Mouse (Mus musculus) heart, adult 2 months (tissue): ENCODE measurements around the gene Cd27. TPM values are rescaled to one million over a fixed set of nuclear protein-coding genes. Genes with fewer than 3 reads are reported as not detected.

ENCODE experiments used
- DNase-seq, 2 experiments: peaks; one replicate each; pipeline ENCODE4 v3.0.0; 2021
- H3K27ac ChIP-seq: fragments of 200-600 bp; 2 replicates; pipeline ENCODE4 v1.8.1; 2022
- H3K27me3 ChIP-seq: fragments of 200-500 bp; 2 replicates; pipeline ENCODE4 v1.6.1; 2012; ENCODE audit warnings: mild to moderate bottlenecking, low read length, inconsistent platforms, mixed read lengths; ENCODE audit not compliant: control insufficient read depth, insufficient read depth
- H3K36me3 ChIP-seq: fragments of 200-500 bp; 2 replicates; pipeline ENCODE4 v1.6.1; 2012; ENCODE audit warnings: low read length, inconsistent platforms; ENCODE audit not compliant: control insufficient read depth, insufficient read depth
- H3K4me1 ChIP-seq: fragments of 200-500 bp; 2 replicates; pipeline ENCODE4 v1.6.1; 2011; ENCODE audit warnings: low read length; ENCODE audit not compliant: control insufficient read depth, insufficient read depth
- H3K4me3 ChIP-seq: fragments of 200-600 bp; 2 replicates; pipeline ENCODE4 v1.8.1; 2022
- H3K79me2 ChIP-seq: fragments of 200-500 bp; replicated peaks from 2 replicates; pipeline ENCODE4 v1.6.1; 2012; ENCODE audit warnings: mild to moderate bottlenecking, inconsistent platforms, low read length, moderate library complexity, mixed read lengths; ENCODE audit not compliant: control insufficient read depth, insufficient read depth
- H3K9ac ChIP-seq: fragments of 200-500 bp; 2 replicates; pipeline ENCODE4 v1.6.1; 2012; ENCODE audit warnings: low read depth, mild to moderate bottlenecking, control low read depth, inconsistent platforms, low read length, mixed read lengths
- CTCF ChIP-seq: fragments of 200-600 bp; IDR thresholded peaks from 2 replicates; pipeline ENCODE4 v1.8.1; 2022; ENCODE audit warnings: antibody characterized with exemption, mild to moderate bottlenecking, moderate library complexity
- EP300 ChIP-seq: fragments of 200-500 bp; IDR thresholded peaks from 2 replicates; pipeline ENCODE4 v1.6.1; 2011; ENCODE audit warnings: low read depth, low read length, control low read depth; ENCODE audit not compliant: insufficient read depth
- POLR2A ChIP-seq: fragments of 200-500 bp; IDR thresholded peaks from 2 replicates; pipeline ENCODE4 v1.6.1; 2011; ENCODE audit warnings: mild to moderate bottlenecking, low read depth, low read length, control low read depth; ENCODE audit not compliant: insufficient read depth
- WGBS: fragments of 180-500 bp; shearing (Covaris S2); methylation state at CpG from one replicate; pipeline ENCODE4 v1.1.7; 2018; 5-methylcytosine and 5-hydroxymethylcytosine counted together
- intact Hi-C: fragments of 180-260 bp; cut with DNase I; formaldehyde crosslinking; loops from one replicate; pipeline ENCODE4 v1.15.1; 2025
- polyA plus RNA-seq: library from polyadenylated mRNA; depleted of rRNA; stranded (reverse); fragments of >200 nt; gene quantifications from 2 replicates; pipeline ENCODE4 v1.2.3, GENCODE M21; 2012
- total RNA-seq, 2 experiments: library from RNA; stranded (reverse); gene quantifications; 2 replicates each; pipeline ENCODE4 v1.2.3; 2021

Gene Cd27
- total and polyA plus RNA-seq, 3 experiments = 0.41 to 2.2 (median 0.42) TPM

DNA sequence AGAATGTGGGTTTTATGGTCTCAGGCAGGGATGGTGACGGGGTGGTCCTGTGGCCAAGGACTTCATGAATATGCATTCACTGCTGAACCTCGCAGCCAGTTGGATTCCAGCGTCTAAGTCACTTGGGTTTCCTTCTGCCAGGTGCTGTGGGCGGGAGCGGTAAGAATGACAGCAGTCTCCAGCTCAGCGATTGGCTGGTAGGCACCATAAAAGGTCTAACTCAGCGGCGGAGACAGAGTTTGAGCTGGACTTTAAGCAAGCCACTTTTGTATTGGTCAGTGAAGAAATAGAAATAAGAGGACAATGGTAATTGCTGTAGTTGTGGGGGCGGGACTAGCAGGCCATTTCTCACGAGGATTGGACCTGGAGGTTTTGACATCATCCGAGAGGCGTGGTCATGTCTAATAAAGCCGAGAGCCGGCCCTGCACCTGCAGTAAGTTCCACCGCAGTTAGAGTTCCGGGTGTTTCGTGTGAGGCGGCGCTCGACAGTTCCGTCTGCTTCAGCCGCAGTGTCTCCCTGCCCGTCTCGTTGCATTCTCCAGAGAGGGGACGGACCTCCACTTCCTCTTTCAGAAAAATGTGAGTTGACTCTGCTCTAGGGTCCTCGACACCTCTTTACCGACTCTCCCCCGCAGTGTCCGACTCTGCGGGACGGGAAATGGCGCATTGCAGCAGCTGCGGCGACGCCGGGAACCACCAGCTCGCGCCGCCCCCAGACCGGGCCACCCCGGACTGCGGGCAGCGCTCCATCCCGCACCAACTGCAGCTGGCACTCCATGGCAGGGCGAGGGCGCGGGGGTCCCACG, 21.5 kb downstream of the Cd27 start, which contains the start of gene Vamp1:
TSS of gene Vamp1 (plus strand) at position 404 of the 807 bp plus-strand sequence.
- H3K36me3 ChIP-seq = no peaks in the 10 kb centered on the region
- peak within 1 kb of the TSS; percentile 76 for H3K27ac ChIP-seq
- no peaks in the 10 kb centered on the region for H3K79me2 ChIP-seq
- WGBS = under 1% methylated on average over 48 of the region's 48 CpGs
- H3K9ac ChIP-seq = peak within 1 kb of the TSS; percentile 82
- intact Hi-C loops = loop anchor here (2.0 to 10.0 kb wide), 3 partner anchors 23 to 147 kb away; partner anchors contain the start of gene Gapdh
- no peak; the same call in 1 of the 2 replicates for TF ChIP-seq CTCF
- peak; percentile 99 for TF ChIP-seq POLR2A
- peak; percentile 84 for TF ChIP-seq EP300
- DNase-seq = peak; percentile 90 to 95
- no peaks in the 10 kb centered on the region for H3K27me3 ChIP-seq
- H3K4me3 ChIP-seq = peak within 1 kb of the TSS; percentile 64
- peaks cover 2% of the 10 kb centered on the region; the same call in 1 of the 2 replicates for H3K4me1 ChIP-seq

DNA sequence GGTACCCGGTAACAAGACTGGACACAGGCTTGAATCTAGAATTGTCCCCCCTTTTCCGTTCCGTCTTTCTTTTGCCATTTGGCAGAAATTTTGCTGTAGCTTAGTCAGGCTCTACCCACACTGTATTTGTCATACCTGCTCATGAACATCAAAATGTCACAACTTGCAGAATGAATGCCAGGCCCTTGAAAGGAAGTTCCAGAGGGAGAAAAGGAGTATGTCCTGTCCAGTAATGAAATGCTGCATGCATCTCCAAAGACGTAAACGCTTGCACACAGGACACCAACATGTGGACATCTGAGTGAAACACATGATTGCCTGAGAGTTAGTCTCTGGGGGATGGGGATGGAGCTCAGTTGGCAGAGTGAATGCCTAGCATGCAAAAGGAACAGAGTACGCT, 23.1 kb downstream of the Cd27 start:
- no peaks in the 10 kb centered on the region for H3K27me3 ChIP-seq
- H3K36me3 ChIP-seq = no peaks in the 10 kb centered on the region
- no peak overlapping the region for H3K9ac ChIP-seq
- no peak for DNase-seq
- no peak overlapping the region for H3K27ac ChIP-seq
- TF ChIP-seq POLR2A (no peak), EP300 (no peak), CTCF (no peak)
- WGBS = 69% methylated on average over 6 of the region's 6 CpGs
- H3K79me2 ChIP-seq = no peaks in the 10 kb centered on the region
- intact Hi-C loops = loop anchor here (2.0 to 10.0 kb wide), 2 partner anchors 21 to 49 kb away; partner anchors contain the start of gene Gapdh
- no peak overlapping the region for H3K4me3 ChIP-seq
- H3K4me1 ChIP-seq = peaks cover 2% of the 10 kb centered on the region; the same call in 1 of the 2 replicates

DNA sequence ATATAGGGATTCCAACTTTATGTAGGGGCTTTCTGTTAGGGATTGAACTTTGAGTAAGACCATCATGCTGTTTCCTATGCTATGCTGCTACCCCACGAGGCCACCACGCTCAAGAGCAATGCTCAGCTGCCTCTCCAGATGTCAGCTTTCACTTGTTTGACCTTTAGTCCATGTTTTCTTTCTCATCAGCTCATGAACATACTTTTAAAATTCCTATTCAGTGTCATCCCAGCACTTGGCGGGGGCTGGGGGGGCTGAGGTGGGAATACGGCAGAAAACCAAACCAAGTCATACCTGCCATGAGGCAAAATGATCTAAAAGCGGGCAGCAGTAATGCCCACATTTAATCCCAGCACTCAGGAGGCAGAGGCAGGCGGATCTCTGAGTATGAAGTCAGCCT, 23.7 kb downstream of the Cd27 start:
- intact Hi-C loops = loop anchor here (10.0 kb wide), 1 partner anchor 48 kb away; the partner anchor contains the start of gene Gapdh

GRCm38 (mm10) chr6:125212621-125213020, 24.2 kb downstream of the Cd27 start:
- Histone ChIP-seq H3K4me3 (no peak overlapping the region), H3K36me3 (no peaks in the 10 kb centered on the region), H3K27ac (no peak overlapping the region), H3K27me3 (no peaks in the 10 kb centered on the region), H3K9ac (no peak overlapping the region), H3K79me2 (no peaks in the 10 kb centered on the region), H3K4me1 (peaks cover 2% of the 10 kb centered on the region; the same call in 1 of the 2 replicates)
- no peak for DNase-seq
- intact Hi-C loops = loop anchor here (10.0 kb wide), 1 partner anchor 48 kb away; the partner anchor contains the start of gene Gapdh
- WGBS = 13% methylated on average over 2 of the region's 2 CpGs
- TF ChIP-seq EP300 = no peak
- TF ChIP-seq CTCF = no peak
- no peak for TF ChIP-seq POLR2A

More for the DNA sequence above, 23.7 kb downstream of the Cd27 start:
- Histone ChIP-seq H3K9ac (no peak overlapping the region), H3K4me3 (no peak overlapping the region), H3K36me3 (no peaks in the 10 kb centered on the region), H3K27ac (no peak overlapping the region), H3K4me1 (peaks cover 2% of the 10 kb centered on the region; the same call in 1 of the 2 replicates), H3K27me3 (no peaks in the 10 kb centered on the region), H3K79me2 (no peaks in the 10 kb centered on the region)
- WGBS = 65% methylated on average over 6 of the region's 6 CpGs
- DNase-seq = no peak
- TF ChIP-seq POLR2A = no peak
- no peak for TF ChIP-seq CTCF
- no peak for TF ChIP-seq EP300

DNA sequence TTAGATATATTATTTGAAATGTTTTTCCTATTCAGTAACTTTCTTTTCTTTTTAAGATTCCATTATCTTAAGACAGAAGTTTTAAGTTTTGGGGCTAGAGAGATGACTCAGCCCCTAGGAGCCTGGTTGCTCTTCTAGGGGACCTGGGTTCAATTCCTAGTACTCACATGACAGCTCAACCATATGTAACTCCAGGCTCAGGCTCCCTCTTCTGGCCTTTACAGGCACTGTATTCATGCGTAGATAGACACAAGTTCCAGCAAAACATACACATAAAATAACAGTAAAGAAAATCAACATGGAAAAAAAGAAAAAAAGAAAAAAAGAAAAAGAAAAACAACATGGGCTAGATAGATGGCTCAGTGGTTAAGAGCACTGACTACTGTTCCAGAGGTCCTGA, 26.4 kb downstream of the Cd27 start:
- Histone ChIP-seq H3K79me2 (no peaks in the 10 kb centered on the region), H3K4me1 (no peaks in the 10 kb centered on the region), H3K27me3 (no peaks in the 10 kb centered on the region), H3K4me3 (no peak overlapping the region), H3K9ac (no peak overlapping the region), H3K27ac (no peak overlapping the region), H3K36me3 (no peaks in the 10 kb centered on the region)
- intact Hi-C loops = loop anchor here (10.0 kb wide), 1 partner anchor 46 kb away; the partner anchor contains the start of gene Gapdh
- WGBS = 94% methylated on average over 1 of the region's 1 CpGs
- TF ChIP-seq POLR2A (no peak), CTCF (peak; percentile 28), EP300 (no peak)
- DNase-seq = no peak

GRCm38 (mm10) chr6:125197166-125197565, 39.6 kb downstream of the Cd27 start:
- TF ChIP-seq CTCF = no peak
- no peak for TF ChIP-seq POLR2A
- no peak for TF ChIP-seq EP300

More at GRCm38 (mm10) chr6:125197166-125197565, 39.6 kb downstream of the Cd27 start:
- Histone ChIP-seq H3K9ac (no peak overlapping the region), H3K4me1 (peaks cover 1% of the 10 kb centered on the region; the same call in 1 of the 2 replicates), H3K4me3 (no peak overlapping the region), H3K79me2 (no peaks in the 10 kb centered on the region), H3K36me3 (peaks cover 9% of the 10 kb centered on the region), H3K27me3 (no peaks in the 10 kb centered on the region), H3K27ac (no peak overlapping the region)
- intact Hi-C loops = no loop called here
- no peak for DNase-seq
- WGBS = 90% methylated on average over 5 of the region's 5 CpGs
